Mouse (Mus musculus) cortical plate, adult 2 months (tissue): ENCODE data around the gene Efl1.

Experiments
- CTCF ChIP-seq: fragments of 200-500 bp; IDR thresholded peaks from 2 replicates; pipeline ENCODE4 v1.5.1; 2011; ENCODE audit warnings: mild to moderate bottlenecking, control low read depth, low read length; ENCODE audit not compliant: insufficient read depth; ENCODE audit errors: extremely low read depth
- POLR2A ChIP-seq: fragments of 200-500 bp; IDR thresholded peaks from 2 replicates; pipeline ENCODE4 v1.6.1; 2011; ENCODE audit warnings: mild to moderate bottlenecking, low read length, control low read depth; ENCODE audit not compliant: insufficient read depth; ENCODE audit errors: extremely low read depth

GRCm38 (mm10) chr7:82722486-82723123 is 74.2 kb downstream of the Efl1 start:
- TF ChIP-seq CTCF (no peak), POLR2A (no peak)
